In genomic region chr2:181072403-181072714, GRCm38 (mm10) we compare ENCODE assay signal across 14 mouse cellular contexts. TPM values are rescaled to one million over a fixed set of nuclear protein-coding genes. Genes with fewer than 3 reads are reported as not detected.
DNase-seq lines count a peak whose midpoint lies in the region; ATAC-seq and TF ChIP-seq lines count a peak whose summit lies in the region.
"Had no signal": no experiment of that assay in that cellular context is flagged by ENCODE, and none has a peak within 500 bp of the region (broad histone marks: within the 10 kb centered on the region; RNA-seq: fewer than 3 reads in every experiment).

No protein-coding gene starts in this region.

- 0 out of 2 replicates have a peak, but pooled peaks have one; percentile 40 for ATAC-seq in intestine, embryonic 14.5 days (replicated peaks; ENCODE audit: low FRiP score, low TSS enrichment, low read depth)
- ATAC-seq in intestine, embryonic 15.5 days: no peak; the same call in 1 of the 2 replicates
- peak; percentile 54; the same call in 1 of the 2 replicates for ATAC-seq in midbrain, embryonic 11.5 days (ENCODE audit: low FRiP score)
- no peak for ATAC-seq in midbrain, postnatal 0 days (ENCODE audit: low FRiP score)
- ATAC-seq in hindbrain, embryonic 16.5 days: peak; percentile 38
- peak; percentile 48; the same call in 1 of the 2 replicates for ATAC-seq in neural tube, embryonic 12.5 days (ENCODE audit: low FRiP score, low read depth)

- no peak overlapping the region for H3K4me3 ChIP-seq in intestine, embryonic 14.5 days (ENCODE audit: low read depth, low read length)
- H3K4me3 ChIP-seq in intestine, embryonic 15.5 days (replicated peaks): no peak overlapping the region
- H3K4me3 ChIP-seq in midbrain, embryonic 11.5 days (ENCODE audit: low read depth, low read length): no peak overlapping the region
- no peak overlapping the region for H3K4me3 ChIP-seq in midbrain, postnatal 0 days (ENCODE audit: low read depth, low read length)
- H3K4me3 ChIP-seq in hindbrain, embryonic 16.5 days (ENCODE audit: low read length): no peak overlapping the region
- no peak overlapping the region for H3K4me3 ChIP-seq in neural tube, embryonic 12.5 days
- H3K4me3 ChIP-seq: layer of hippocampus, adult 2 months; limb, embryonic 10.5 days had no signal

- no peaks in the 10 kb centered on the region for H3K9me3 ChIP-seq in intestine, embryonic 14.5 days (ENCODE audit: control insufficient read depth, low read length)
- no peaks in the 10 kb centered on the region for H3K9me3 ChIP-seq in intestine, embryonic 15.5 days
- H3K9me3 ChIP-seq in midbrain, embryonic 11.5 days (ENCODE audit: control insufficient read depth, low read length): no peaks in the 10 kb centered on the region
- no peaks in the 10 kb centered on the region for H3K9me3 ChIP-seq in midbrain, postnatal 0 days (ENCODE audit: low read length)
- no peaks in the 10 kb centered on the region for H3K9me3 ChIP-seq in hindbrain, embryonic 16.5 days (ENCODE audit: control insufficient read depth, low read length)
- no peaks in the 10 kb centered on the region for H3K9me3 ChIP-seq in neural tube, embryonic 12.5 days
- H3K9me3 ChIP-seq: limb, embryonic 10.5 days had no signal

- 4% methylated on average over 1 of the region's 1 CpGs for WGBS in intestine, embryonic 14.5 days
- 6% methylated on average over 1 of the region's 1 CpGs for WGBS in intestine, embryonic 15.5 days
- WGBS in midbrain, embryonic 11.5 days: 8% methylated on average over 1 of the region's 1 CpGs
- WGBS in midbrain, postnatal 0 days: 0% methylated on average over 1 of the region's 1 CpGs
- 6% methylated on average over 1 of the region's 1 CpGs for WGBS in hindbrain, embryonic 16.5 days
- 3% methylated on average over 1 of the region's 1 CpGs for WGBS in neural tube, embryonic 12.5 days

- TF ChIP-seq CTCF in midbrain, postnatal 0 days (IDR thresholded peaks at IDR 0.05): no peak

- no peaks in the 10 kb centered on the region for H3K27me3 ChIP-seq in intestine, embryonic 14.5 days (replicated peaks; ENCODE audit: control insufficient read depth, insufficient read depth, low read length)
- 0 out of 2 replicates have a peak, but pooled peaks cover 3% of the 10 kb centered on the region for H3K27me3 ChIP-seq in intestine, embryonic 15.5 days (replicated peaks)
- no peaks in the 10 kb centered on the region for H3K27me3 ChIP-seq in midbrain, embryonic 11.5 days (ENCODE audit: control insufficient read depth, insufficient read depth, low read length)
- no peaks in the 10 kb centered on the region for H3K27me3 ChIP-seq in midbrain, postnatal 0 days (ENCODE audit: insufficient read depth, low read length)
- no peaks in the 10 kb centered on the region for H3K27me3 ChIP-seq in hindbrain, embryonic 16.5 days (replicated peaks; ENCODE audit: control insufficient read depth, insufficient read depth, low read length)
- no peaks in the 10 kb centered on the region for H3K27me3 ChIP-seq in neural tube, embryonic 12.5 days (replicated peaks)

- DNase-seq in intestine, embryonic 14.5 days (ENCODE audit: low spot score): no peak
- DNase-seq in midbrain, embryonic 11.5 days (ENCODE audit: low spot score, missing footprints): no peak
- DNase-seq in midbrain, postnatal 0 days (ENCODE audit: low spot score): no peak
- DNase-seq in cerebellum, postnatal 25 days: no peak
- no peak for DNase-seq in embryo, embryonic 10 days (ENCODE audit: low spot score)

- no peak overlapping the region for H3K27ac ChIP-seq in intestine, embryonic 14.5 days (ENCODE audit: low read depth)
- no peak overlapping the region for H3K27ac ChIP-seq in intestine, embryonic 15.5 days
- H3K27ac ChIP-seq in midbrain, embryonic 11.5 days (ENCODE audit: low read depth, low read length): no peak overlapping the region
- no peak overlapping the region for H3K27ac ChIP-seq in midbrain, postnatal 0 days (ENCODE audit: low read depth, low read length)
- H3K27ac ChIP-seq in hindbrain, embryonic 16.5 days (ENCODE audit: low read depth, low read length): no peak overlapping the region
- H3K27ac ChIP-seq in neural tube, embryonic 12.5 days: no peak overlapping the region
- H3K27ac ChIP-seq: kidney, postnatal 0 days; limb, embryonic 10.5 days had no signal

- H3K9ac ChIP-seq in intestine, embryonic 14.5 days (ENCODE audit: low read length): no peak overlapping the region
- no peak overlapping the region for H3K9ac ChIP-seq in intestine, embryonic 15.5 days
- no peak overlapping the region for H3K9ac ChIP-seq in midbrain, embryonic 11.5 days (ENCODE audit: low read length)
- H3K9ac ChIP-seq in midbrain, postnatal 0 days (replicated peaks; ENCODE audit: low read length, poor library complexity, severe bottlenecking): no peak overlapping the region
- H3K9ac ChIP-seq in hindbrain, embryonic 16.5 days (ENCODE audit: low read depth, low read length): no peak overlapping the region
- no peak overlapping the region for H3K9ac ChIP-seq in neural tube, embryonic 12.5 days

- no peaks in the 10 kb centered on the region for H3K36me3 ChIP-seq in intestine, embryonic 14.5 days (ENCODE audit: control insufficient read depth, insufficient read depth, low read length)
- H3K36me3 ChIP-seq in intestine, embryonic 15.5 days: no peaks in the 10 kb centered on the region
- H3K36me3 ChIP-seq in midbrain, embryonic 11.5 days (ENCODE audit: control insufficient read depth, insufficient read depth, low read length): no peaks in the 10 kb centered on the region
- H3K36me3 ChIP-seq in midbrain, postnatal 0 days (ENCODE audit: insufficient read depth, low read length): no peaks in the 10 kb centered on the region
- H3K36me3 ChIP-seq in hindbrain, embryonic 16.5 days (ENCODE audit: control insufficient read depth, insufficient read depth, low read length): no peaks in the 10 kb centered on the region
- H3K36me3 ChIP-seq in neural tube, embryonic 12.5 days: no peaks in the 10 kb centered on the region
- H3K36me3 ChIP-seq: limb, embryonic 10.5 days had no signal

- no peak overlapping the region for H3K4me2 ChIP-seq in intestine, embryonic 14.5 days (ENCODE audit: low read length)
- no peak overlapping the region for H3K4me2 ChIP-seq in intestine, embryonic 15.5 days (replicated peaks)
- no peak overlapping the region for H3K4me2 ChIP-seq in midbrain, embryonic 11.5 days
- no peak overlapping the region for H3K4me2 ChIP-seq in midbrain, postnatal 0 days (ENCODE audit: low read depth, low read length, poor library complexity, severe bottlenecking)
- no peak overlapping the region for H3K4me2 ChIP-seq in hindbrain, embryonic 16.5 days (ENCODE audit: low read length)
- H3K4me2 ChIP-seq in neural tube, embryonic 12.5 days (replicated peaks): no peak overlapping the region

- H3K4me1 ChIP-seq in intestine, embryonic 14.5 days (replicated peaks; ENCODE audit: control insufficient read depth, insufficient read depth, low read length): no peaks in the 10 kb centered on the region
- no peaks in the 10 kb centered on the region for H3K4me1 ChIP-seq in intestine, embryonic 15.5 days (replicated peaks)
- no peaks in the 10 kb centered on the region for H3K4me1 ChIP-seq in midbrain, embryonic 11.5 days (ENCODE audit: control insufficient read depth, insufficient read depth, low read length)
- no peaks in the 10 kb centered on the region for H3K4me1 ChIP-seq in midbrain, postnatal 0 days (ENCODE audit: insufficient read depth, low read length)
- no peaks in the 10 kb centered on the region for H3K4me1 ChIP-seq in hindbrain, embryonic 16.5 days (ENCODE audit: control insufficient read depth, insufficient read depth, low read depth, low read length)
- no peaks in the 10 kb centered on the region for H3K4me1 ChIP-seq in neural tube, embryonic 12.5 days
- H3K4me1 ChIP-seq: limb, embryonic 10.5 days had no signal

RNA-seq across cellular contexts. Expression of gene Chrna4, which starts 29.0 kb away (rescaled TPM):
- 2.0 and 2.1 TPM in 2 replicates for polyA plus RNA-seq in intestine, embryonic 14.5 days (2014; fragmentation: Nextera tagmentation; extraction: Ambion mirVana)
- polyA plus RNA-seq in intestine, embryonic 15.5 days (2015; fragmentation: Nextera tagmentation; extraction: Ambion mirVana): 1.1 and 1.2 TPM in 2 replicates
- 41.2 and 44.2 TPM in 2 replicates for polyA plus RNA-seq in midbrain, embryonic 11.5 days (2014; fragmentation: Nextera tagmentation; extraction: Ambion mirVana)
- total RNA-seq in midbrain, postnatal 0 days (2014; rRNA removed): 53.9 and 58.7 TPM in 2 replicates
- 43.6 and 47.8 TPM in 2 replicates for polyA plus RNA-seq in midbrain, postnatal 0 days (2015; fragmentation: Nextera tagmentation; extraction: Ambion mirVana)
- 40.4 and 43.8 TPM in 2 replicates for polyA plus RNA-seq in hindbrain, embryonic 16.5 days (2015; fragmentation: Nextera tagmentation; extraction: Ambion mirVana)
- polyA plus RNA-seq in neural tube, embryonic 12.5 days (2016; fragmentation: Nextera tagmentation; extraction: Ambion mirVana): 61.7 and 65.1 TPM in 2 replicates
- total RNA-seq: heart, adult 8-10 months; neutrophil, adult 5-6 weeks had no signal
- polyA plus RNA-seq: activated CD4-positive, CD25-positive, alpha-beta regulatory T cell, adult 4 months had no signal

Comparison
In these comparisons a context has a peak if more than half of its experiments do, and no peak if none do; other contexts are left out.
1. ATAC-seq: peak in intestine, embryonic 14.5 days (single experiment), midbrain, embryonic 11.5 days (single experiment), hindbrain, embryonic 16.5 days (single experiment) and neural tube, embryonic 12.5 days (single experiment); none in intestine, embryonic 15.5 days (single experiment) and midbrain, postnatal 0 days (single experiment).
2. RNA of gene Chrna4, which starts 29.0 kb away (polyA plus RNA-seq): 61.7 to 65.1 TPM in neural tube, embryonic 12.5 days, 43.6 to 47.8 TPM in midbrain, postnatal 0 days, 41.2 to 44.2 TPM in midbrain, embryonic 11.5 days and 40.4 to 43.8 TPM in hindbrain, embryonic 16.5 days; 2.0 to 2.1 TPM in intestine, embryonic 14.5 days and 1.1 to 1.2 TPM in intestine, embryonic 15.5 days; every median in the first group is over 10 times any median in the second.